In the genomic region with DNA sequence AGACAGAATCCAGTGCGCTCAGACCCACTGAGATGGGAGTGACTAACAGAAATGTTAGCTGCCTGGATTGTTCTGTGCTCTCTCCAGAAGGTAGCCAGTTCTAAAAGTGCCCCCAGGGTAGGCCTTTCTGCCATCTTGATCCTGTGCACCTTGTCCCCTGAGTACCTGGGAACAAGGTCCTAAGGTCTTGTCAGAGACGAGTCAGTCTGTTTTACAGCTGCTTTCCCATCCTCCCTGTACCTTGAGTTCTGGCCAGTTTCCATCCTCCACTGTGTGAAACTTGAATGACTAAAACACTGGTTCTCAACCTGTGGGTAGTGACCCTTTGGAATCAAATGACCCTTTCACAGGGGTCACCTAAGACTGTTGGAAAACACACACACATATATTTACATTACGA, we compare ENCODE assay signal across 16 mouse cellular contexts. TPM values are rescaled to one million over a fixed set of nuclear protein-coding genes. Genes with fewer than 3 reads are reported as not detected.
DNase-seq lines count a peak whose midpoint lies in the region; ATAC-seq and TF ChIP-seq lines count a peak whose summit lies in the region.
"Had no signal": no experiment of that assay in that cellular context is flagged by ENCODE, and none has a peak within 500 bp of the region (broad histone marks: within the 10 kb centered on the region; RNA-seq: fewer than 3 reads in every experiment).

No protein-coding gene starts in this region.

- no peak overlapping the region for H3K27ac ChIP-seq in kidney, adult 2 months (ENCODE audit: insufficient read depth, low read depth, low read length)
- H3K27ac ChIP-seq in limb, embryonic 13.5 days: no peak overlapping the region
- peak overlapping the region; percentile 53 for H3K27ac ChIP-seq in small intestine, adult 2 months (ENCODE audit: insufficient read depth, low read depth, low read length)
- H3K27ac ChIP-seq: embryonic facial prominence, embryonic 15.5 days; heart, embryonic 10.5 days; hindbrain, embryonic 13.5 days had no signal

- no peaks in the 10 kb centered on the region for H3K4me1 ChIP-seq in kidney, adult 2 months (ENCODE audit: control insufficient read depth, insufficient read depth, low read length)
- H3K4me1 ChIP-seq in limb, embryonic 13.5 days: peaks cover 21% of the 10 kb centered on the region
- H3K4me1 ChIP-seq in small intestine, adult 2 months (ENCODE audit: control insufficient read depth, insufficient read depth, insufficient read length, low read length): peaks cover 22% of the 10 kb centered on the region
- H3K4me1 ChIP-seq: embryonic facial prominence, embryonic 15.5 days had no signal

- no peak for TF ChIP-seq POLR2A in kidney, adult 2 months (IDR thresholded peaks at IDR 0.05; ENCODE audit: low read depth, low read length)
- TF ChIP-seq POLR2A in small intestine, adult 2 months (IDR thresholded peaks at IDR 0.05; ENCODE audit: low read depth, low read length): no peak

- no peaks in the 10 kb centered on the region for H3K36me3 ChIP-seq in kidney, adult 2 months (ENCODE audit: control insufficient read depth, insufficient read depth, low read length)
- no peaks in the 10 kb centered on the region for H3K36me3 ChIP-seq in limb, embryonic 13.5 days
- H3K36me3 ChIP-seq in small intestine, adult 2 months (ENCODE audit: control insufficient read depth, insufficient read depth, low read length): no peaks in the 10 kb centered on the region
- H3K36me3 ChIP-seq: embryonic facial prominence, embryonic 15.5 days; heart, embryonic 10.5 days; hindbrain, embryonic 13.5 days had no signal

- DNase-seq in kidney, adult 2 months: peak; percentile 63
- DNase-seq in kidney, postnatal 10 days: no peak
- DNase-seq in kidney, postnatal 25 days: peak; percentile 21 to 47
- no peak for DNase-seq in kidney, postnatal 14 days
- no peak for DNase-seq in heart, postnatal 4 days
- DNase-seq: adrenal gland, adult 8-10 months; adrenal gland, postnatal 36 days; cerebellum, adult 2 months; embryo, embryonic 11 days had no signal

- H3K27me3 ChIP-seq in kidney, adult 2 months (replicated peaks; ENCODE audit: control insufficient read depth, insufficient read depth, low read length): no peaks in the 10 kb centered on the region
- H3K27me3 ChIP-seq in limb, embryonic 13.5 days: peaks cover 89% of the 10 kb centered on the region
- no peaks in the 10 kb centered on the region for H3K27me3 ChIP-seq in small intestine, adult 2 months (ENCODE audit: control insufficient read depth, insufficient read depth, low read length)

- WGBS in kidney, adult 2 months: 54% methylated on average over 3 of the region's 3 CpGs
- 55% methylated on average over 3 of the region's 3 CpGs for WGBS in limb, embryonic 13.5 days
- WGBS in small intestine, adult 2 months: 72% methylated on average over 3 of the region's 3 CpGs

- H3K4me2 ChIP-seq in limb, embryonic 13.5 days (replicated peaks): no peak overlapping the region
- H3K4me2 ChIP-seq: embryonic facial prominence, embryonic 15.5 days; hindbrain, embryonic 13.5 days had no signal

- H3K9me3 ChIP-seq in limb, embryonic 13.5 days: no peaks in the 10 kb centered on the region
- H3K9me3 ChIP-seq: embryonic facial prominence, embryonic 15.5 days; heart, embryonic 10.5 days; hindbrain, embryonic 13.5 days had no signal

- no peak overlapping the region for H3K9ac ChIP-seq in limb, embryonic 13.5 days
- H3K9ac ChIP-seq: embryonic facial prominence, embryonic 15.5 days; hindbrain, embryonic 13.5 days had no signal

- H3K4me3 ChIP-seq in kidney, adult 2 months (ENCODE audit: insufficient read depth, low read depth, low read length): no peak overlapping the region
- no peak overlapping the region for H3K4me3 ChIP-seq in limb, embryonic 13.5 days
- H3K4me3 ChIP-seq in small intestine, adult 2 months (ENCODE audit: low read depth, low read length): no peak overlapping the region
- H3K4me3 ChIP-seq: embryonic facial prominence, embryonic 15.5 days; erythroblast, embryonic 14.5 days; heart, embryonic 10.5 days; hindbrain, embryonic 13.5 days had no signal

- TF ChIP-seq CTCF in kidney, adult 2 months (conservative IDR thresholded peaks at IDR 0.05; ENCODE audit: insufficient read depth, insufficient read length, low read depth, low read length): no peak
- TF ChIP-seq CTCF in small intestine, adult 2 months (IDR thresholded peaks at IDR 0.05; ENCODE audit: extremely low read depth, insufficient read length, insufficient replicate concordance, low read depth, low read length): no peak

- 0 out of 2 replicates have a peak, but pooled peaks have one; percentile 12 for ATAC-seq in limb, embryonic 13.5 days (ENCODE audit: low FRiP score, low read depth)
- ATAC-seq: forebrain, embryonic 16.5 days had no signal

RNA-seq across cellular contexts. Expression of a gene that starts 47.5 kb away (rescaled TPM):
- polyA plus RNA-seq in kidney, adult 2 months (2012; rRNA removed): 52.0 and 56.2 TPM in 2 replicates
- 178 and 180 TPM in 2 replicates for polyA plus RNA-seq in limb, embryonic 13.5 days (2015; fragmentation: Nextera tagmentation; extraction: Ambion mirVana)
- polyA plus RNA-seq in small intestine, adult 2 months (2012; rRNA removed): 28.2 and 60.0 TPM in 2 replicates
- 10 to 100 TPM; 37.7 to 40.0 TPM for total RNA-seq in heart, postnatal 4 days (2021)

Comparison
In these comparisons a context has a peak if more than half of its experiments do, and no peak if none do; other contexts are left out.
1. DNase-seq: peak in kidney, adult 2 months (single experiment) and kidney, postnatal 25 days (2 of 2); none in kidney, postnatal 10 days (single experiment), kidney, postnatal 14 days (single experiment) and heart, postnatal 4 days (single experiment).